Comparison of ENCODE assay signal across 34 mouse cellular contexts in the genomic region with DNA sequence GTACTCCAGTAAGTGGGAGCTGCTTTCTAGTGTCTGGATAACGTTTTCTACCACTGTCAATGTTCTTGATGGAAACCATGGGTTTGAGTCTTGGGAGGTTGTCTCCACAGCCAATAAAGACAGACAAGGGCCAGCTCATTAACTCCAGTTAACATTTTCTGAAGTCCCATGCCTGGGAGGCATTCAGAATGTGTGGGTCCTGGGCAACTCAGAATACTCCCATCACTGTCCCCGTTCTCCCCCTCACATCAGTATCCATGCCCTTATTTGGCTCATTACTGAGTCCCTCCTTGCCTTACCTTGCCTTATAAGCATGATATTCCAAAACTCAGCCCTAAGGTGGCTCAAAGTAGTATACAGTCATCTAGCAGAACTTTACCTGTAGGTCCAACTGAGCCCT. TPM values are rescaled to one million over a fixed set of nuclear protein-coding genes. Genes with fewer than 3 reads are reported as not detected.
"Had no signal": no experiment of that assay in that cellular context is flagged by ENCODE, and none has a peak within 500 bp of the region (broad histone marks: within the 10 kb centered on the region; RNA-seq: fewer than 3 reads in every experiment).

No protein-coding gene starts in this region.

- H3K9me3 ChIP-seq: heart, embryonic 12.5 days; heart, embryonic 13.5 days; heart, embryonic 15.5 days; hindbrain, embryonic 10.5 days; hindbrain, embryonic 12.5 days; hindbrain, embryonic 13.5 days; hindbrain, embryonic 15.5 days; intestine, embryonic 15.5 days; kidney, embryonic 15.5 days had no signal

- H3K4me2 ChIP-seq: heart, embryonic 12.5 days; heart, embryonic 13.5 days; heart, embryonic 15.5 days; hindbrain, embryonic 12.5 days; hindbrain, embryonic 13.5 days; hindbrain, embryonic 14.5 days; hindbrain, embryonic 15.5 days; intestine, embryonic 15.5 days; kidney, embryonic 15.5 days had no signal

- H3K36me3 ChIP-seq: heart, embryonic 12.5 days; heart, embryonic 13.5 days; heart, embryonic 15.5 days; hindbrain, embryonic 10.5 days; hindbrain, embryonic 12.5 days; hindbrain, embryonic 13.5 days; hindbrain, embryonic 15.5 days; intestine, embryonic 15.5 days; kidney, embryonic 15.5 days had no signal

- H3K9ac ChIP-seq: heart, embryonic 12.5 days; heart, embryonic 13.5 days; heart, embryonic 15.5 days; hindbrain, embryonic 12.5 days; hindbrain, embryonic 13.5 days; hindbrain, embryonic 14.5 days; hindbrain, embryonic 15.5 days; intestine, embryonic 15.5 days; kidney, embryonic 15.5 days had no signal

- H3K27ac ChIP-seq: heart, embryonic 13.5 days; heart, embryonic 15.5 days; hindbrain, embryonic 10.5 days; hindbrain, embryonic 12.5 days; hindbrain, embryonic 13.5 days; hindbrain, embryonic 14.5 days; hindbrain, embryonic 15.5 days; hindbrain, postnatal 0 days; intestine, embryonic 15.5 days; kidney, embryonic 15.5 days; kidney, postnatal 0 days; layer of hippocampus, adult 2 months; left cerebral cortex, adult 2 months had no signal

- H3K27me3 ChIP-seq: hindbrain, embryonic 13.5 days; hindbrain, embryonic 15.5 days; intestine, embryonic 15.5 days had no signal

- ATAC-seq: hindbrain, embryonic 16.5 days; hindbrain, postnatal 0 days; inflammation-experienced regulatory T-cells, adult 6 months; intestine, embryonic 15.5 days; intestine, embryonic 16.5 days; intestine, postnatal 0 days had no signal

- DNase-seq: heart, postnatal 14 days; heart, postnatal 36 days; heart, postnatal 4 days; kidney, adult 11 months; kidney, adult 18-20 months; kidney, adult 2 months; kidney, adult 8-10 months; kidney, adult 9 months; kidney, postnatal 10 days; kidney, postnatal 14 days; kidney, postnatal 25 days; kidney, postnatal 36 days; kidney, postnatal 4 days; layer of hippocampus, adult 9-11 months; layer of hippocampus, postnatal 36 days had no signal

- H3K4me3 ChIP-seq: heart, embryonic 12.5 days; heart, embryonic 13.5 days; heart, embryonic 15.5 days; hindbrain, embryonic 10.5 days; hindbrain, embryonic 12.5 days; hindbrain, embryonic 13.5 days; hindbrain, embryonic 15.5 days; intestine, embryonic 15.5 days; kidney, embryonic 15.5 days; layer of hippocampus, adult 2 months; left cerebral cortex, adult 2 months had no signal

- H3K4me1 ChIP-seq: heart, embryonic 12.5 days; heart, embryonic 15.5 days; hindbrain, embryonic 12.5 days; intestine, embryonic 15.5 days had no signal

RNA-seq across cellular contexts. Expression of gene Ret, which starts 25.0 kb away (rescaled TPM):
- total RNA-seq: hematopoietic stem cell, adult 5-6 weeks had no signal
